Mouse (Mus musculus) cortical plate, adult 2 months (tissue): ENCODE data around the gene Gal3st1. TPM values are rescaled to one million over a fixed set of nuclear protein-coding genes. Genes with fewer than 3 reads are reported as not detected.

Experiments
- H3K27ac ChIP-seq: fragments of 200-500 bp; 2 replicates; pipeline ENCODE4 v1.5.1; 2012; ENCODE audit warnings: low read length, control low read depth, inconsistent platforms; ENCODE audit not compliant: insufficient read depth
- H3K4me1 ChIP-seq: fragments of 200-500 bp; 2 replicates; pipeline ENCODE4 v1.6.1; 2011; ENCODE audit warnings: low read length; ENCODE audit not compliant: control insufficient read depth, insufficient read depth
- H3K4me3 ChIP-seq: fragments of 200-500 bp; 2 replicates; pipeline ENCODE4 v1.5.1; 2011; ENCODE audit warnings: mild to moderate bottlenecking, low read length, control low read depth; ENCODE audit not compliant: insufficient read depth
- CTCF ChIP-seq: fragments of 200-500 bp; IDR thresholded peaks from 2 replicates; pipeline ENCODE4 v1.5.1; 2011; ENCODE audit warnings: mild to moderate bottlenecking, control low read depth, low read length; ENCODE audit not compliant: insufficient read depth; ENCODE audit errors: extremely low read depth
- POLR2A ChIP-seq: fragments of 200-500 bp; IDR thresholded peaks from 2 replicates; pipeline ENCODE4 v1.6.1; 2011; ENCODE audit warnings: mild to moderate bottlenecking, low read length, control low read depth; ENCODE audit not compliant: insufficient read depth; ENCODE audit errors: extremely low read depth
- polyA plus RNA-seq: library from polyadenylated mRNA; depleted of rRNA; stranded (reverse); fragments of >200 nt; gene quantifications from 2 replicates; pipeline ENCODE4 v1.2.3, GENCODE M21; 2012

Gal3st1 gene
- polyA plus RNA-seq, 1 experiment, result 36.4 TPM

DNA sequence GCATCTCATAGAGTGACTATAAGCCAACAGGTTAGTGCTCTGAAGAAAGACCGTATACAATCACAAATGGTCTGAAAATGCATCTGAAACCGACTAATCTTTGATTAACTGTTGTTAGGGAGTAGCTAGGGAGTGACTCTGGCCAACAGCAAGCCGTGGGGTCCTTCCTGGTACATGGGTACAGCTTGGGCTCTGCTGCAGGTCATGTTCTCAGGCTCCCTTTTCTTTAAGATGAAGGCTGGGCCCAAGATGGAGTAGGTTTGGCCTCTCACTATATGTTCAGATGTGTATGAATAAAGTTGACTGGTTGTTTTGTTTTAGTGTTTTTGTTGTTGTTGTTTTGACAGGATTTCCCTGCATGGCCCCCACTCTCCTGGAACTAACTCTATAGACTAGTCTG is 21.7 kb upstream of the Gal3st1 start:
- Histone ChIP-seq H3K4me3 (no peak overlapping the region), H3K27ac (no peak overlapping the region), H3K4me1 (peaks cover 3% of the 10 kb centered on the region; the same call in 1 of the 2 replicates)
- TF ChIP-seq CTCF (no peak), POLR2A (no peak)

DNA sequence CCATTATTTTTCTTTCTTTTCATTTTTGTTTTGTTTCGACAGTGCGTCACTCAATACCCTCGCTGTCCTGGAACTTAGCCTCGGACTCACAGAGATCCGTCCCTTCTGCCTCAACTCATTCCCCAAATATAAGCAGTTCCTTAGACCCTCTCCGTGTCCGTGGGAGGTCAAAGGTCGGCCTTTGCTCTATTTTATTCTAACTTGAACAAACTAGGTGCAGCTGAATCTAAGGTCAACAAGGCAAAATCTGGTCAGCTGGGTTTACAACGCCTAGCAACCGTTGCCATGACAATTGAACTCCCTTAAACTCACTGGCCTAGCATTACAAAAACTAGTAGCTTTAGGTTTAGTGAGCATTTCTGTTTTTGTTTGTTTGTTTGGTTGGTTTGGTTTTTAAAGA is 20.3 kb upstream of the Gal3st1 start:
- H3K27ac ChIP-seq, result no peak overlapping the region
- peaks cover 3% of the 10 kb centered on the region; the same call in 1 of the 2 replicates for H3K4me1 ChIP-seq
- TF ChIP-seq POLR2A, result no peak
- no peak for TF ChIP-seq CTCF
- peak overlapping the region; percentile 63 for H3K4me3 ChIP-seq

DNA sequence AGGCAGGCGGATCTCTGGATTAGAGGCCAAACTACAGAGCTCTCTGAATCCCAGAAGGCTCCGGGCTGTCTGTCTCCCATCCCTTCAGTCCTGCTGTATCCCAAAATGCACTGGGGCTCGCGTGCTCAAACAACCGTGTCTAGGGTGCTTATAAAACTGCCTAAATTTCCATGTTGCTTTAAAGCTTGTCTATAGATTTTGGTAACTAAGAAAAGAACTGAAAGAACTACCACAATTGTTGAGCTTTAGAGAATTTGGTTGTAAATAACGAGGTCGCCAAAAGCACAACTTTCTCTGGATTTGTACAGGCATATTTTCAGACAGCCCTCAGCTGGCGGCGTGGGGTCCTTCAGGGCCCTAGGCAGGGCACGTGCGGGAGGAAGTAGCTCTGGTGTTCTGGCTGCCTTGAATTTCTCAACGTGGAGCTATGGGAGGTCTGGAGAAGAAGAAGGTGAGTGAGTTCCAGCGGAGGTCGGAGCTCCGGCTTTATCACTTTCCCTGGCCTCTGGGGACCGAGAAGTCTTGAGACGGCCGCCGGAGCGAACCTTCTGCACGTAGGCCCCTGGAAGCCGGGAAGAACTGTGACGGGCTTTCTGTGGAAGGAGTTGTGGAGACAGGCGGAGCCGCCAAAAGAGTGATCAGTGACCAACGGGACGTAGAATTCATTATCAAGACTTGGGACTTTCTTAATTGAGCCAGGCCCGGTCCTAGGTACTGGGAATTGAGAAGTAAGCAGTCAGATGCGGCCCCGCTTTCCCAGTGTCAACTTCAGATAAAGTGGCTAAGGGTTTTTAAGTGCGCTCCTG is 19.6 kb upstream of the Gal3st1 start, which contains the start of gene Pes1:
TSS of gene Pes1 (plus strand) at position 366 of the 806 bp plus-strand sequence.
- TF ChIP-seq POLR2A (no peak), CTCF (no peak)

DNA sequence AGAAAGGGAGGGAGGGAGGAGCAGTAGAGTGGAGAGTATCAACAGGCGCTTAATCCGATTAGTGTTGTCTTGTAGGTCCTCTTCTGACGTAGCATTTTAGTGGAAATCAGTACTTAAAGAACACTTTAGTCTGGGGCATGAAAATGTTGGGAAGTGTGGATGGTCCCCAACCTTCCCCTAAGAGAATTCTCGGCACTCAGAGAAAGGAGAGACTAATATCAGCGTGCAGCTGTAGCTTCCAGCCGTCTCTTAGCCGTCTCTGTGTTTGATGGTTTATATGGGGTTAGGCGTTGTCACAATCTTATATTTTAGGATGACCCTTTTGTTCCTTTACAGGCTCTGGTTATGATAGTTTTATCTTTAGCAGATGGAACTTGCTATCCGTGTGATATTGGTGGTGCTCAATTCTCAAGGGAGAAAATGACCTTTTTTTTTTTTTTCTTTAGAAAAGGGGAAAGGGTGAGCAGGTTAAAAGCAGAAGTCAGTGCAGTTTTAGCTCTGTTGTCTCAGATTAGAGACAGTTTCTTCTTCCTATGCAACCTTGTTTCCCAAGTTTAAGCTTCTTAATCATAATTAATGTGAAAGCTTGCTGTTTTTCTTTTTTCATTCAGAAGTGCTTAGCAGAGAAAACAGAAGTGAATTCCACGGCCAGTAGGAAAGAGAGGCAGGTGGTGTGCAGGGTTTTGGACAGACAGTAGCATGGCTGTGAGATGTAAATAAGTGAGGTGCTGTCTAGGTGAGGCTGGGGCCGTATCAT is 18.8 kb upstream of the Gal3st1 start:
- Histone ChIP-seq H3K4me3 (peak overlapping the region; percentile 63), H3K27ac (no peak overlapping the region), H3K4me1 (peaks cover 3% of the 10 kb centered on the region; the same call in 1 of the 2 replicates)
- no peak for TF ChIP-seq POLR2A
- TF ChIP-seq CTCF, result no peak

More for the DNA sequence above, 19.6 kb upstream of the Gal3st1 start, which contains the start of gene Pes1:
- H3K4me3 ChIP-seq, result peak within 1 kb of the TSS; percentile 63
- peaks cover 3% of the 10 kb centered on the region; the same call in 1 of the 2 replicates for H3K4me1 ChIP-seq
- no peak within 1 kb of the TSS for H3K27ac ChIP-seq

DNA sequence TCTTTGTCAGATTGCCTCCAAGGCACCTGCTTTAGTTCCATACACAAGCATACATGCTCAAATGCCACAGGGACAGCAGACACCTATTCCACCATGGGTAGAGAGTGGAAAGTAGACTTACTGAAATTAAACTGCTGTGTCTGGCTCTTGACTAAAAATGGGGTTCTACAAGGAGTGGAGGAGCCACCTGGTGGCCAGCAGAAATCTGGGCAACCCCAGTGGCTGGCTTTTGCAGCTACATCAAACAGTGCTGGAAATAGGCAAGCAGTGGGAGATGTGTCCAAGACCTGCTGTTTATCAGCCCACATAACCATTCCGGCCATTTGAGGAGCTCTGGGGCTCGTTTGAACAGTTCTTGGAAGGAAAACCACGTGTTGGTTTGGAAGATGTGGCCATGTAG is 13.6 kb upstream of the Gal3st1 start:
- peak; percentile 39 for TF ChIP-seq CTCF
- no peak for TF ChIP-seq POLR2A
- H3K4me1 ChIP-seq, result peaks cover 3% of the 10 kb centered on the region; the same call in 1 of the 2 replicates
- H3K27ac ChIP-seq, result no peak overlapping the region
- no peak overlapping the region for H3K4me3 ChIP-seq

DNA sequence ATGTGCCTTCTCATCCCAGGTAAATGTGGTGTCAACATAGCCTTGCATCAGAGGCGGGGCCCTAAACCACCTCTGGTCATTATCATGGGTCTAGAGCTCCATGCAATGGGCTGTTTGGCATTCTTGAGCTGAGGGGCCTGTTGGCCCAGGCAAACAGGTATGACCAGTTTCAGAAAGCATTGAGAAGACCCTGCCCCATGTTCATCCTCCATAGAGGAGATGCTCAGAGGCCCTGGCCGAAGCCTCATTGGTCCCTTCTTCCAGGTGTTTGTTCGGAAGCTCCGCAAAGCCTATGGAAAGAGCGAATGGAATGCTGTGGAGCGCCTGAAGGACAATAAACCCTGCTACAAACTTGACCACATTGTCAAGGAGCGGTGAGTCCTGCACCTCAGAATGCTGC is 13.1 kb upstream of the Gal3st1 start:
- TF ChIP-seq POLR2A, result no peak
- TF ChIP-seq CTCF, result no peak

DNA sequence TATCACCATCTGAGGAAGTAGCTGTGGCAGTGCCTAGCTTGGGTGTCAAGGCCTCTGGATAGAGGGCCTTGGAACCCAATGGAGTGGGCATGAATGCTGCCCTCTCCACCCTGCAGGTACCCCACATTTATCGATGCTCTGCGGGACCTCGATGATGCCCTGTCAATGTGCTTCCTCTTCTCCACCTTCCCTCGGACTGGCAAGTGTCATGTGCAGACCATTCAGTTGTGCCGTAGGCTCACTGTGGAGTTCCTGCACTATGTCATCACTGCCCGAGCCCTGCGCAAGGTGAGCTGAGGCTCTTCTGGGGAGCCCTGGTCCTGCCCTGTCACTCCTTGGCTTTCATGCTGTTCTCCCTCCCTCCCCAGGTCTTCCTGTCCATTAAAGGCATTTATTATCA is 10.4 kb upstream of the Gal3st1 start:
- H3K4me3 ChIP-seq, result no peak overlapping the region
- H3K4me1 ChIP-seq, result no peaks in the 10 kb centered on the region
- TF ChIP-seq CTCF, result no peak
- no peak for TF ChIP-seq POLR2A
- H3K27ac ChIP-seq, result no peak overlapping the region

More for the DNA sequence above, 13.1 kb upstream of the Gal3st1 start:
- H3K4me3 ChIP-seq, result no peak overlapping the region
- H3K4me1 ChIP-seq, result no peaks in the 10 kb centered on the region
- H3K27ac ChIP-seq, result no peak overlapping the region

DNA sequence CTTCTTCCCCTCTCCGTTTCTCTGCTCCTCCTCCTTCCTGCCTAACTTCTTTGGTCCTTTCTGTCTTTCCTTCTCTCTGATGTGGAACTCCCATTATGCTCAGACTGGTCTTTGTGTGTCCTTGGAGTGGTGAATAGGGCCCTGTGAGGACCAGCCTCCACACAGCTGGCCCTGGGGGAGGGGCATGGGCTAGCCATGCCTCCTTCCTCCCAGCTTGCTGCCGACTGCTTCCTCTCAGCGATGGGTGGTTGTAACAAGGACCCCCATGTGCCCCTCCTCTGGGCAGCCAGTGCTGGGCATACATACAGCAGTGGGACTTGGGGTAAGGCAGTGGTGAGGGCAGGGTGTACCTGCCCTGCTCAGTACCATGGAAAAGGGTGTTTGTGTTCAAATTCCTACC is 9.1 kb upstream of the Gal3st1 start:
- no peak for TF ChIP-seq CTCF
- no peak for TF ChIP-seq POLR2A
- no peak overlapping the region for H3K4me3 ChIP-seq
- no peaks in the 10 kb centered on the region for H3K4me1 ChIP-seq
- H3K27ac ChIP-seq, result no peak overlapping the region; the same call in 1 of the 2 replicates

DNA sequence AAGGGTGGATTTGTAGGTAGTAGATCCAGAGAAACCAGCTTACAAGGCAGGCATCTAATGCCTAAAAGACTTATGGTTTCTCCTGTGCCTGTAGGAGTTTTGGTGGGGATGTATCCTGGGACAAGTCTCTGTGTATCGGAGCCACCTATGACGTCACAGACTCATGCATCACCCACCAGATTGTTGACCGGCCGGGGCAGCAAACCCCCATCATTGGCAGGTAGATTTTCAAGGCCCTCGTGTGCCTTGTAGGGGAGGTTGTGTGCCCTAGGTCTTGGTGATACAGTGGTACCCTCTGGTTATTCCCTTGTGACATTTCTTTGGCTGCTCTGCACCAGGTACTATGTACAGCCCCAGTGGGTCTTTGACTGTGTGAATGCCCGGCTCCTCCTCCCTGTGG is 6.8 kb upstream of the Gal3st1 start, which contains the start of gene 4930556J24Rik:
TSS of gene 4930556J24Rik (minus strand) at position 101 of the 400 bp plus-strand sequence.
- H3K27ac ChIP-seq, result no peak within 1 kb of the TSS
- TF ChIP-seq CTCF, result no peak
- no peak for TF ChIP-seq POLR2A
- no peak within 1 kb of the TSS for H3K4me3 ChIP-seq
- no peaks in the 10 kb centered on the region for H3K4me1 ChIP-seq

DNA sequence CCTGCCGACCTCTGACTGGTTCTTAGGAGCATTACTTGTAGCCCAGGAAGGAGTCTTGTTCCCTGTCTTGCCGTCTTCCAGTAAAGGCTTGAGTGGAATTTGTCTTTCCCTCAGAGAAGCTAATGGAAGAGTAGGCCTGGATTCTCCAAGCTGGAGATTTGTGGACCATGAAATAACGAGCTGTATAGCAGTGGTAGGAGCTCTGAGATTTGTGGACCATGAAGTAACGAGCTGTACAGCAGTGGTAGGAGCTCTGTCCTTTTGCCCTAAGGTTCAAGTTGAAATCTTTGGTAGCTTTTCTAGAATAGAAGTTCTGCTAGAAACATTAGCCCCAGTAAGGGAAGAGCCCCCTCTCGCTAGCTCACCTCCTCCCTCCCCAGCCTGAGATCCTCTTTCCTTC is 5.0 kb upstream of the Gal3st1 start:
- TF ChIP-seq CTCF (no peak), POLR2A (no peak)
- Histone ChIP-seq H3K4me1 (no peaks in the 10 kb centered on the region), H3K4me3 (no peak overlapping the region), H3K27ac (no peak overlapping the region)
